ENCODE assay signal across 1 mouse cellular context in the genomic region with DNA sequence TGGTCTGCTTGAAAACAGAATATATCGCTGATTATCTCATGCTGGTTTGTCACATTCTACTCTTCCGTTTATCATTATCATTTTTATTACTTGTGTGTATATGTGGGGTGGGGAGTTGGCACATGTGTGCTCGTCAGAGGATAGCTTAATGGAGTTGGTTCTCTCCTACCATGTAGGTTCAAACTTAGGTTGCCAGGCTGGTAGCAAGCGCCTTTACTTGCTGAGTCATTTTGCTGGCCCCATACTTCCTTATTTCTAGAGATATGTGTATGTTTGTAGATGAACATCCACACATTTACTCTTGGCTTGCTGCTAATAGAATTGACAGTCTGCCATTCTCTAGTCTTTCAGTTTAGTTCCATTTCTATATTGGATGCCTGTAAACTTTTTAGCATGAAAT.
A peak's percentile ranks its signal among the peaks of the same experiment; 100 is the strongest.
TF ChIP-seq lines count a peak whose summit lies in the region.

No protein-coding gene starts in this region.

TF ChIP-seq in MEL, 35 proteins besides CTCF, POLR2A, EP300 and RAD21 (continued from another document):
- TF ChIP-seq NRF1 (IDR thresholded peaks at IDR 0.05; ENCODE audit: insufficient read depth, low read depth, low read length, poor library complexity, severe bottlenecking) (no peak), SIN3A (IDR thresholded peaks at IDR 0.05; ENCODE audit: low read length) (peak; percentile 73), MEF2A (IDR thresholded peaks at IDR 0.05; ENCODE audit: extremely low read depth, insufficient replicate concordance, low read depth, low read length, poor library complexity, severe bottlenecking) (no peak), GATA1 (IDR thresholded peaks at IDR 0.05; ENCODE audit: low read depth, low read length) (peak; percentile 49; the same call in 1 of the 2 replicates), CHD2 (IDR thresholded peaks at IDR 0.05; ENCODE audit: low read length) (no peak), USF1 (IDR thresholded peaks at IDR 0.05; ENCODE audit: low read depth, low read length) (no peak), MAFK (IDR thresholded peaks at IDR 0.05; ENCODE audit: borderline replicate concordance, low read depth, low read length) (peak; percentile 55; the same call in 1 of the 2 replicates), MAX (IDR thresholded peaks at IDR 0.05; ENCODE audit: low read length) (peak; percentile 8; the same call in 1 of the 2 replicates), ETS1 (IDR thresholded peaks at IDR 0.05; ENCODE audit: low read depth, low read length) (peak; percentile 75), GABPA (IDR thresholded peaks at IDR 0.05; ENCODE audit: low read depth, low read length) (peak; percentile 85), CHD1 (IDR thresholded peaks at IDR 0.05; ENCODE audit: low read depth, low read length) (0 out of 2 replicates have a peak, but pooled peaks have one; percentile 50), TCF12 (IDR thresholded peaks at IDR 0.05; ENCODE audit: low read depth, low read length) (0 out of 2 replicates have a peak, but pooled peaks have one; percentile 18)
TF ChIP-seq in MEL: peak in this region for 11.
